Mouse (Mus musculus) CH12.LX (cell line): Measurements from ENCODE around the gene S100a2. TPM values are rescaled to one million over a fixed set of nuclear protein-coding genes. Genes with fewer than 3 reads are reported as not detected.
A peak's percentile ranks its signal among the peaks of the same experiment; 100 is the strongest.

Experiments used
- DNase-seq: peaks from one replicate; pipeline ENCODE4 v3.0.0-alpha.2; 2013; ENCODE audit errors: extremely low read depth
- H3K27ac ChIP-seq: 2 replicates; pipeline ENCODE4 v1.5.1; 2012; ENCODE audit warnings: low read depth, mild to moderate bottlenecking, control low read depth, moderate library complexity; ENCODE audit not compliant: insufficient read depth
- H3K27me3 ChIP-seq: replicated peaks from 2 replicates; pipeline ENCODE3; 2012; ENCODE audit warnings: inconsistent platforms
- H3K36me3 ChIP-seq, 2 experiments: replicated peaks in 1 of 2; 2 replicates each; pipeline versions ENCODE3 to v1.6.1; 2012; ENCODE audit warnings: inconsistent platforms in 1 of 2, low read length in 1 of 2, mild to moderate bottlenecking in 1 of 2, mixed read lengths in 1 of 2, moderate library complexity in 1 of 2; ENCODE audit not compliant: control insufficient read depth in 1 of 2, insufficient read depth in 1 of 2
- H3K4me1 ChIP-seq, 2 experiments: 2 replicates each; pipeline ENCODE4 v1.6.1; 2012; ENCODE audit warnings: inconsistent platforms in 1 of 2, moderate library complexity in 1 of 2; ENCODE audit not compliant: insufficient read depth in 2 of 2, control insufficient read depth in 1 of 2
- H3K4me2 ChIP-seq: 2 replicates; pipeline ENCODE4 v1.6.1; 2012; ENCODE audit warnings: low read depth, mild to moderate bottlenecking, control low read depth; ENCODE audit not compliant: poor library complexity, insufficient read depth, severe bottlenecking
- H3K4me3 ChIP-seq, 3 experiments: fragments of 150-350 bp in 1 of 3; sonication (generic) in 1 of 3; replicated peaks in 1 of 3; 2 replicates each; pipeline versions ENCODE3 to v1.5.1; 2011 to 2012; ENCODE audit warnings: low read depth in 2 of 3, low read length in 2 of 3, mild to moderate bottlenecking in 2 of 3, moderate library complexity in 2 of 3, control low read depth in 1 of 3, improper control_type of control experiment in 1 of 3, inconsistent platforms in 1 of 3, mixed read lengths in 1 of 3; ENCODE audit not compliant: poor library complexity in 1 of 3
- H3K79me2 ChIP-seq: replicated peaks from 2 replicates; pipeline ENCODE4 v1.6.1; 2012; ENCODE audit warnings: mild to moderate bottlenecking, moderate library complexity; ENCODE audit not compliant: control insufficient read depth, poor library complexity, insufficient read depth, severe bottlenecking; ENCODE audit errors: extremely low read depth
- H3K9ac ChIP-seq: 2 replicates; pipeline ENCODE4 v1.6.1; 2012; ENCODE audit warnings: low read depth, mild to moderate bottlenecking, control low read depth, moderate library complexity; ENCODE audit not compliant: insufficient read depth
- H3K9me3 ChIP-seq: replicated peaks from 2 replicates; pipeline ENCODE3; 2012; ENCODE audit warnings: low read length, inconsistent platforms, mixed read lengths
- BHLHE40 ChIP-seq: IDR thresholded peaks from 2 replicates; pipeline ENCODE4 v1.6.1; 2011; ENCODE audit warnings: mild to moderate bottlenecking, low read depth, low read length, improper control_type of control experiment
- CHD1 ChIP-seq: IDR thresholded peaks from 2 replicates; pipeline ENCODE4 v1.6.1; 2012; ENCODE audit warnings: low read depth, low read length, improper control_type of control experiment, inconsistent platforms
- CHD2 ChIP-seq: IDR thresholded peaks from 2 replicates; pipeline ENCODE4 v1.6.1; 2011; ENCODE audit warnings: low read length, improper control_type of control experiment
- CTCF ChIP-seq, 2 experiments: IDR thresholded peaks in 1 of 2; conservative IDR thresholded peaks in 1 of 2; 2 replicates each; pipeline ENCODE4 v1.5.1; 2011 to 2012; ENCODE audit warnings: low read depth in 2 of 2, low read length in 2 of 2, improper control_type of control experiment in 1 of 2, inconsistent platforms in 1 of 2, mild to moderate bottlenecking in 1 of 2, moderate library complexity in 1 of 2
- EP300 ChIP-seq: IDR thresholded peaks from 2 replicates; pipeline ENCODE4 v1.6.1; 2011; ENCODE audit warnings: low read length, improper control_type of control experiment
- ETS1 ChIP-seq: conservative IDR thresholded peaks from 2 replicates; pipeline ENCODE4 v1.6.1; 2012; ENCODE audit warnings: low read depth, mild to moderate bottlenecking, inconsistent platforms, low read length, improper control_type of control experiment, moderate library complexity
- HCFC1 ChIP-seq: IDR thresholded peaks from 2 replicates; pipeline ENCODE4 v1.6.1; 2012; ENCODE audit warnings: low read depth, mild to moderate bottlenecking, inconsistent platforms, low read length, improper control_type of control experiment
- IRF4 ChIP-seq: IDR thresholded peaks from 2 replicates; pipeline ENCODE4 v1.6.1; 2014; ENCODE audit warnings: low read depth, mild to moderate bottlenecking, inconsistent platforms, low read length, improper control_type of control experiment
- MAZ ChIP-seq: IDR thresholded peaks from 2 replicates; pipeline ENCODE4 v1.6.1; 2012; ENCODE audit warnings: low read depth, mild to moderate bottlenecking, inconsistent platforms, low read length, improper control_type of control experiment, moderate library complexity
- MEF2A ChIP-seq: IDR thresholded peaks from 2 replicates; pipeline ENCODE4 v1.6.1; 2014; ENCODE audit warnings: low read depth, mild to moderate bottlenecking, inconsistent platforms, low read length, improper control_type of control experiment, borderline replicate concordance
- NELFE ChIP-seq: IDR thresholded peaks from 2 replicates; pipeline ENCODE4 v1.6.1; 2011; ENCODE audit warnings: low read depth, low read length, improper control_type of control experiment
- NRF1 ChIP-seq: IDR thresholded peaks from 2 replicates; pipeline ENCODE4 v1.6.1; 2014; ENCODE audit warnings: low read depth, mild to moderate bottlenecking, inconsistent platforms, low read length, improper control_type of control experiment, moderate library complexity
- POLR2AphosphoS2 ChIP-seq: IDR thresholded peaks from 2 replicates; pipeline ENCODE4 v1.6.1; 2011; ENCODE audit warnings: low read depth, low read length, improper control_type of control experiment
- SMC3 ChIP-seq: IDR thresholded peaks from 2 replicates; pipeline ENCODE4 v1.6.1; 2011; ENCODE audit warnings: low read depth, low read length, improper control_type of control experiment
- TBP ChIP-seq: conservative IDR thresholded peaks from 2 replicates; pipeline ENCODE4 v1.6.1; 2011; ENCODE audit warnings: low read depth, low read length, improper control_type of control experiment
- TCF12 ChIP-seq: IDR thresholded peaks from 2 replicates; pipeline ENCODE4 v1.6.1; 2014; ENCODE audit warnings: low read depth, mild to moderate bottlenecking, inconsistent platforms, low read length, improper control_type of control experiment
- UBTF ChIP-seq: IDR thresholded peaks from 2 replicates; pipeline ENCODE4 v1.6.1; 2012; ENCODE audit warnings: low read depth, mild to moderate bottlenecking, inconsistent platforms, low read length, improper control_type of control experiment, moderate library complexity
- ZMIZ1 ChIP-seq: IDR thresholded peaks from 2 replicates; pipeline ENCODE4 v1.6.1; 2012; ENCODE audit warnings: low read depth, mild to moderate bottlenecking, inconsistent platforms, low read length, improper control_type of control experiment
- dilution Hi-C: fragments of 300-500 bp; cut with MboI; formaldehyde crosslinking; loops from 2 replicates; pipeline ENCODE4 v1.14.3; 2020; ENCODE audit warnings: low sequenced_read_pairs; ENCODE audit not compliant: extremely low pct_unique_long_range_greater_than_20kb, extremely low pct_ligation_motif_present
- in situ Hi-C: fragments of 300-500 bp; cut with MboI; formaldehyde crosslinking; loops from 3 replicates; pipeline ENCODE4 v1.14.3; 2019; ENCODE audit warnings: low sequenced_read_pairs, low pct_ligation_motif_present, low pct_unique_long_range_greater_than_20kb, mixed read lengths
- polyA plus RNA-seq: library from polyadenylated mRNA; unstranded; fragments of >175 nt; gene quantifications from 2 replicates; pipeline ENCODE4 v1.2.1, GENCODE M21; 2012; ENCODE audit warnings: low read depth; ENCODE audit not compliant: insufficient read length
- total RNA-seq, 2 experiments: library from RNA; depleted of rRNA; stranded (reverse); fragments of 300-350 nt in 1 of 2; fragments of >200 nt in 1 of 2; gene quantifications; 2 replicates each; pipeline ENCODE4 v1.2.3; 2012 to 2014

The S100a2 gene
- total and polyA plus RNA-seq, 3 experiments, result not detected

- in situ Hi-C loops, result no loop called here
- H3K9ac ChIP-seq, result no peak overlapping the region
Measured at GRCm38 (mm10) chr3:90586906-90587305, 3.1 kb upstream of the S100a2 start.

GRCm38 (mm10) chr3:90587361-90588101, 2.5 kb upstream of the S100a2 start:
- Histone ChIP-seq H3K27me3 (no peaks in the 10 kb centered on the region), H3K27ac (no peak overlapping the region), H3K79me2 (no peaks in the 10 kb centered on the region), H3K4me1 (peaks cover 23 to 50% of the 10 kb centered on the region in 2 experiments), H3K4me2 (peak overlapping the region; percentile 33), H3K36me3 (no peaks in the 10 kb centered on the region), H3K9ac (no peak overlapping the region), H3K4me3 (peak overlapping the region in 1 of 3 experiments; percentile 28), H3K9me3 (no peaks in the 10 kb centered on the region)
- DNase-seq, result peak; percentile 42
- in situ Hi-C loops, result no loop called here
- dilution Hi-C loops, result no loop called here
- TF ChIP-seq SMC3 (no peak), NRF1 (peak; percentile 34; the same call in 1 of the 2 replicates), NELFE (no peak), ZMIZ1 (no peak), IRF4 (no peak), POLR2AphosphoS2 (no peak), TBP (no peak), UBTF (no peak)

More at GRCm38 (mm10) chr3:90586906-90587305, 3.1 kb upstream of the S100a2 start:
- H3K4me2 ChIP-seq, result peak overlapping the region; percentile 33
- H3K79me2 ChIP-seq, result no peaks in the 10 kb centered on the region
- dilution Hi-C loops, result no loop called here
- TF ChIP-seq IRF4 (peak; percentile 9; the same call in 1 of the 2 replicates), BHLHE40 (peak; percentile 89), TCF12 (peak; percentile 61; the same call in 1 of the 2 replicates), MEF2A (peak; percentile 39; the same call in 1 of the 2 replicates), CTCF (conservative IDR thresholded peaks at IDR 0.05 in 1 of 2, IDR thresholded peaks at IDR 0.05 in 1 of 2; ENCODE audit: low read depth in 2 of 2, low read length in 2 of 2) (peak in 1 of 2 experiments; percentile 13; a peak in 1 of 4 replicates), HCFC1 (no peak), MAZ (0 out of 2 replicates have a peak, but pooled peaks have one; percentile 13), CHD2 (no peak), CHD1 (no peak), ETS1 (peak; percentile 83), EP300 (peak; percentile 60; the same call in 1 of the 2 replicates)
- DNase-seq, result peak; percentile 82
- H3K27ac ChIP-seq, result no peak overlapping the region
- H3K4me3 ChIP-seq, result peak overlapping the region in 1 of 3 experiments; percentile 28
- H3K36me3 ChIP-seq, result no peaks in the 10 kb centered on the region
- H3K27me3 ChIP-seq, result no peaks in the 10 kb centered on the region
- peaks cover 23 to 50% of the 10 kb centered on the region in 2 experiments for H3K4me1 ChIP-seq
- no peaks in the 10 kb centered on the region for H3K9me3 ChIP-seq
